Mouse (Mus musculus): ENCODE data around the gene St8sia1. TPM values are rescaled to one million over a fixed set of nuclear protein-coding genes. Genes with fewer than 3 reads are reported as not detected.

St8sia1 gene
- total and polyA plus RNA-seq, 3 experiments = 0.01 TPM; not detected in 2

GRCm38 (mm10) chr6:142979665-142980660, 15.7 kb upstream of the St8sia1 start:
- Histone ChIP-seq H3K79me2 (ENCODE audit: control insufficient read depth, insufficient read depth, low read length, poor library complexity) (no peaks in the 10 kb centered on the region), H3K4me3 (ENCODE audit: control insufficient read depth in 1 of 2, insufficient read depth in 1 of 2, low read depth in 2 of 2, low read length in 2 of 2) (no peak overlapping the region), H3K9ac (ENCODE audit: control insufficient read depth, low read depth, low read length, poor library complexity, severe bottlenecking) (no peak overlapping the region), H3K27me3 (ENCODE audit: control insufficient read depth in 1 of 2, insufficient read depth in 2 of 2, low read length in 2 of 2) (no peaks in the 10 kb centered on the region), H3K9me3 (replicated peaks; ENCODE audit: insufficient read depth, low read length) (no peaks in the 10 kb centered on the region), H3K36me3 (ENCODE audit: control insufficient read depth in 1 of 2, insufficient read depth in 2 of 2, low read length in 2 of 2) (no peaks in the 10 kb centered on the region), H3K4me1 (ENCODE audit: control insufficient read depth in 1 of 2, insufficient read depth in 2 of 2, low read length in 2 of 2) (no peaks in the 10 kb centered on the region), H3K27ac (ENCODE audit: control insufficient read depth, low read depth, low read length) (no peak overlapping the region)
- no peak for DNase-seq (ENCODE audit: low read depth, low spot score)
- TF ChIP-seq JUND (IDR thresholded peaks at IDR 0.05; ENCODE audit: low read depth, low read length) (no peak), CHD1 (IDR thresholded peaks at IDR 0.05; ENCODE audit: low read depth, low read length) (no peak), MEF2A (IDR thresholded peaks at IDR 0.05; ENCODE audit: extremely low read depth, insufficient replicate concordance, low read depth, low read length, poor library complexity, severe bottlenecking) (no peak), ETS1 (IDR thresholded peaks at IDR 0.05; ENCODE audit: low read depth, low read length) (no peak), GABPA (IDR thresholded peaks at IDR 0.05; ENCODE audit: low read depth, low read length) (no peak), BHLHE40 (IDR thresholded peaks at IDR 0.05; ENCODE audit: borderline replicate concordance, low read depth, low read length) (no peak)

DNA sequence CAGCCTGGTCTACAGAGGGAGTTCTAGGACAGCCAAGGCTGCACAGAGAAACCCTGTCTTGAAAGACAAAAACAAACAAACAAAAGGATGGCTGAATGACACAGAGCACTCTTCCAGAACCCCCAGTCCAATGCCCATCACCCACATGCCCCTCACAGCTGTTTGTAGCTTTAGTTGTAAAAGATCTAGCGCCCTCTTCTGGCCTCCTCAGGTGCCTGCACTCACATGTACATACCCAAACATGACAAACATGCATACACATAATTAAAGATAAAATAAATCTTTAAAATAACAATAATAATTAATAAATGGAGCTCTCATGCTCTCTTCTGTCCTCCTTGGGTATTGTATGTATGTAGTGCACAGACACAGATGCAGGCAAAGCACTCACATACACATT, 13.0 kb upstream of the St8sia1 start:
- Histone ChIP-seq H3K4me1 (ENCODE audit: control insufficient read depth in 1 of 2, insufficient read depth in 2 of 2, low read length in 2 of 2) (no peaks in the 10 kb centered on the region), H3K9ac (ENCODE audit: control insufficient read depth, low read depth, low read length, poor library complexity, severe bottlenecking) (no peak overlapping the region), H3K79me2 (ENCODE audit: control insufficient read depth, insufficient read depth, low read length, poor library complexity) (no peaks in the 10 kb centered on the region), H3K36me3 (ENCODE audit: control insufficient read depth in 1 of 2, insufficient read depth in 2 of 2, low read length in 2 of 2) (no peaks in the 10 kb centered on the region), H3K27me3 (ENCODE audit: control insufficient read depth in 1 of 2, insufficient read depth in 2 of 2, low read length in 2 of 2) (no peaks in the 10 kb centered on the region), H3K27ac (ENCODE audit: control insufficient read depth, low read depth, low read length) (no peak overlapping the region), H3K4me3 (ENCODE audit: control insufficient read depth in 1 of 2, insufficient read depth in 1 of 2, low read depth in 2 of 2, low read length in 2 of 2) (no peak overlapping the region), H3K9me3 (replicated peaks; ENCODE audit: insufficient read depth, low read length) (no peaks in the 10 kb centered on the region)
- no peak for DNase-seq (ENCODE audit: low read depth, low spot score)
- TF ChIP-seq SMC3 (IDR thresholded peaks at IDR 0.05; ENCODE audit: low read depth, low read length) = no peak
- TF ChIP-seq ETS1 (IDR thresholded peaks at IDR 0.05; ENCODE audit: low read depth, low read length) = no peak
- no peak for TF ChIP-seq ZC3H11A (IDR thresholded peaks at IDR 0.05; ENCODE audit: low read depth, low read length)
- peak; percentile 9 to 18 (median 14); a peak in 3 of 6 replicates for TF ChIP-seq CTCF (IDR thresholded peaks at IDR 0.05 in 2 of 3, conservative IDR thresholded peaks at IDR 0.05 in 1 of 3; ENCODE audit: control insufficient read depth in 1 of 3, insufficient read depth in 1 of 3, low read depth in 2 of 3, low read length in 3 of 3, poor library complexity in 1 of 3, severe bottlenecking in 1 of 3)

DNA sequence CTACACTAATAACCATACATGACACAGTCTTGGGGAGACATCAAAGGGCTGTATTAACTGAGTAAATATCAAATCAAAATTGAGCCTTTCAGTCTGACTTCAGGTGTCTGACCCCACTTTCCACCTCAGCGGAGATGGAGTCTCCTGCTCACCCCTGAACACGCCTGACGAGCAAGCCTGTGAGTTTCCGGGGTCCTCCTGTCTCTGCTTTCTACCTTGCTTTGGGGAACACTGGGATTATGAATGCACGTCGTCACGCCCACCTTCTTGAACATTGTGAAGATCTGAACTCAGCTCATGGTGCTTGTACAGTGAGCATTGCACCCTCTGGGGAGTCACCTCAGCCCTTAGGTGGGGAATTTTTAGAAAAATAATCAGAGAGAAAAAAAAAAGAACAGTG, 9.0 kb upstream of the St8sia1 start:
- H3K4me1 ChIP-seq (ENCODE audit: control insufficient read depth in 1 of 2, insufficient read depth in 2 of 2, low read length in 2 of 2) = no peaks in the 10 kb centered on the region
- no peak overlapping the region for H3K27ac ChIP-seq (ENCODE audit: control insufficient read depth, low read depth, low read length)
- H3K9me3 ChIP-seq (replicated peaks; ENCODE audit: insufficient read depth, low read length) = no peaks in the 10 kb centered on the region
- no peaks in the 10 kb centered on the region for H3K36me3 ChIP-seq (ENCODE audit: control insufficient read depth in 1 of 2, insufficient read depth in 2 of 2, low read length in 2 of 2)
- no peaks in the 10 kb centered on the region for H3K27me3 ChIP-seq (ENCODE audit: control insufficient read depth in 1 of 2, insufficient read depth in 2 of 2, low read length in 2 of 2)
- DNase-seq (ENCODE audit: low read depth, low spot score) = no peak
- no peak overlapping the region for H3K9ac ChIP-seq (ENCODE audit: control insufficient read depth, low read depth, low read length, poor library complexity, severe bottlenecking)
- no peaks in the 10 kb centered on the region for H3K79me2 ChIP-seq (ENCODE audit: control insufficient read depth, insufficient read depth, low read length, poor library complexity)
- H3K4me3 ChIP-seq (ENCODE audit: control insufficient read depth in 1 of 2, insufficient read depth in 1 of 2, low read depth in 2 of 2, low read length in 2 of 2) = no peak overlapping the region
- no peak for TF ChIP-seq E2F4 (IDR thresholded peaks at IDR 0.05; ENCODE audit: borderline replicate concordance, low read depth, low read length)
- no peak for TF ChIP-seq CTCF (IDR thresholded peaks at IDR 0.05 in 2 of 3, conservative IDR thresholded peaks at IDR 0.05 in 1 of 3; ENCODE audit: control insufficient read depth in 1 of 3, insufficient read depth in 1 of 3, low read depth in 2 of 3, low read length in 3 of 3, poor library complexity in 1 of 3, severe bottlenecking in 1 of 3)
- TF ChIP-seq CHD1 (IDR thresholded peaks at IDR 0.05; ENCODE audit: low read depth, low read length) = no peak
- no peak for TF ChIP-seq CHD2 (IDR thresholded peaks at IDR 0.05; ENCODE audit: low read length)
- TF ChIP-seq RAD21 (IDR thresholded peaks at IDR 0.05; ENCODE audit: low read depth, low read length) = no peak
- TF ChIP-seq ELF1 (IDR thresholded peaks at IDR 0.05; ENCODE audit: low read depth, low read length) = no peak
- no peak for TF ChIP-seq MAZ (IDR thresholded peaks at IDR 0.05; ENCODE audit: low read depth, low read length)
- TF ChIP-seq SIN3A (IDR thresholded peaks at IDR 0.05; ENCODE audit: low read length) = no peak
- TF ChIP-seq EP300 (IDR thresholded peaks at IDR 0.05; ENCODE audit: low read depth in 1 of 2, low read length in 2 of 2) = no peak
- no peak for TF ChIP-seq USF1 (IDR thresholded peaks at IDR 0.05; ENCODE audit: low read depth, low read length)
- no peak for TF ChIP-seq JUND (IDR thresholded peaks at IDR 0.05; ENCODE audit: low read depth, low read length)
- no peak for TF ChIP-seq ZMIZ1 (IDR thresholded peaks at IDR 0.05; ENCODE audit: low read depth, low read length)
